Mouse (Mus musculus) hindbrain, embryonic 11.5 days (tissue): ENCODE data around the gene Rap1gap2. TPM values are rescaled to one million over a fixed set of nuclear protein-coding genes. Genes with fewer than 3 reads are reported as not detected.

ENCODE experiments used
- ATAC-seq: fragments of 200-750 bp; cut with Nextera tagmentation; 2 replicates; pipeline ENCODE4 v1.8.0; 2017; ENCODE audit warnings: mild to moderate bottlenecking, moderate TSS enrichment, moderate library complexity; ENCODE audit not compliant: low FRiP score
- DNase-seq: peaks from one replicate; pipeline ENCODE4 v3.0.0-alpha.2; 2015; ENCODE audit warnings: low spot score
- H3K27ac ChIP-seq: fragments of 300-500 bp; sonication (generic); 2 replicates; pipeline ENCODE4 v1.5.1; 2014; ENCODE audit warnings: mild to moderate bottlenecking, low read depth, low read length
- H3K27me3 ChIP-seq: fragments of 300-500 bp; sonication (generic); 2 replicates; pipeline ENCODE4 v1.6.1; 2014; ENCODE audit warnings: mild to moderate bottlenecking, low read length, moderate library complexity, mixed read lengths; ENCODE audit not compliant: control insufficient read depth, insufficient read depth
- H3K36me3 ChIP-seq: fragments of 300-500 bp; sonication (generic); 2 replicates; pipeline ENCODE4 v1.6.1; 2014; ENCODE audit warnings: mild to moderate bottlenecking, low read length, moderate library complexity, mixed read lengths; ENCODE audit not compliant: control insufficient read depth, insufficient read depth
- H3K4me1 ChIP-seq: fragments of 300-500 bp; sonication (generic); replicated peaks from 2 replicates; pipeline ENCODE4 v1.6.1; 2014; ENCODE audit warnings: low read length, mixed read lengths; ENCODE audit not compliant: control insufficient read depth, insufficient read depth
- H3K4me2 ChIP-seq: fragments of 300-500 bp; sonication (generic); replicated peaks from 2 replicates; pipeline ENCODE4 v1.6.1; 2014; ENCODE audit warnings: mild to moderate bottlenecking, low read depth, low read length
- H3K4me3 ChIP-seq: fragments of 300-500 bp; sonication (generic); 2 replicates; pipeline ENCODE4 v1.5.1; 2014; ENCODE audit warnings: low read depth, low read length
- H3K9ac ChIP-seq: fragments of 300-500 bp; sonication (generic); 2 replicates; pipeline ENCODE4 v1.6.1; 2014; ENCODE audit warnings: low read depth, low read length
- H3K9me3 ChIP-seq: fragments of 300-500 bp; sonication (generic); 2 replicates; pipeline ENCODE4 v1.6.1; 2016; ENCODE audit warnings: low read length; ENCODE audit not compliant: control insufficient read depth
- WGBS: fragments of 180-500 bp; shearing (Covaris S2); extraction: QIAGEN DNeasy Blood & Tissue Kit; methylation state at CpG from one replicate; pipeline ENCODE4 v1.1.7; 2014; 5-methylcytosine and 5-hydroxymethylcytosine counted together
- polyA plus RNA-seq: library from polyadenylated mRNA; unstranded; fragments of >200 nt; fragmentation: Nextera tagmentation; extraction: Ambion mirVana; gene quantifications from 2 replicates; pipeline ENCODE4 v1.2.1, GENCODE M21; 2014

The Rap1gap2 gene
- polyA plus RNA-seq, 1 experiment from 2014 or later = 2.7 TPM

GRCm38 (mm10) chr11:74501061-74501460, 109.7 kb downstream of the Rap1gap2 start:
- H3K36me3 ChIP-seq = no peaks in the 10 kb centered on the region
- no peaks in the 10 kb centered on the region; the same call in 1 of the 2 replicates for H3K4me1 ChIP-seq
- DNase-seq (no peak), ATAC-seq (no peak)
- H3K27me3 ChIP-seq = no peaks in the 10 kb centered on the region
- no peak overlapping the region for H3K27ac ChIP-seq
- H3K9ac ChIP-seq = no peak overlapping the region
- 78% methylated on average over 3 of the region's 3 CpGs for WGBS
- H3K4me3 ChIP-seq = no peak overlapping the region
- no peaks in the 10 kb centered on the region for H3K9me3 ChIP-seq
- H3K4me2 ChIP-seq = no peak overlapping the region

GRCm38 (mm10) chr11:74499521-74500099, 111.1 kb downstream of the Rap1gap2 start:
- no peaks in the 10 kb centered on the region for H3K9me3 ChIP-seq
- WGBS = 60% methylated on average over 8 of the region's 8 CpGs
- H3K36me3 ChIP-seq = no peaks in the 10 kb centered on the region
- no peaks in the 10 kb centered on the region for H3K27me3 ChIP-seq
- ATAC-seq = 0 out of 2 replicates have a peak, but pooled peaks have one; percentile 19
- H3K4me2 ChIP-seq = no peak overlapping the region
- no peak overlapping the region for H3K9ac ChIP-seq
- H3K27ac ChIP-seq = no peak overlapping the region
- DNase-seq = no peak
- no peaks in the 10 kb centered on the region; the same call in 1 of the 2 replicates for H3K4me1 ChIP-seq
- H3K4me3 ChIP-seq = no peak overlapping the region

- H3K27ac ChIP-seq = no peak overlapping the region
- no peaks in the 10 kb centered on the region for H3K27me3 ChIP-seq
- H3K4me3 ChIP-seq = no peak overlapping the region
- no peaks in the 10 kb centered on the region for H3K9me3 ChIP-seq
- no peak overlapping the region for H3K4me2 ChIP-seq
- WGBS = 46% methylated on average over 3 of the region's 3 CpGs
- H3K36me3 ChIP-seq = no peaks in the 10 kb centered on the region
- ATAC-seq (peak; percentile 47; the same call in 1 of the 2 replicates), DNase-seq (peak; percentile 17)
- no peak overlapping the region for H3K9ac ChIP-seq
- H3K4me1 ChIP-seq = no peaks in the 10 kb centered on the region; the same call in 1 of the 2 replicates
These were observed 111.7 kb downstream of the Rap1gap2 start for GRCm38 (mm10) chr11:74499058-74499457.

GRCm38 (mm10) chr11:74496581-74496980, 114.1 kb downstream of the Rap1gap2 start:
- H3K4me3 ChIP-seq = no peak overlapping the region
- ATAC-seq = no peak
- DNase-seq = no peak
- WGBS = 97% methylated on average over 3 of the region's 3 CpGs
- H3K27ac ChIP-seq = no peak overlapping the region
- no peak overlapping the region for H3K9ac ChIP-seq
- H3K36me3 ChIP-seq = no peaks in the 10 kb centered on the region
- H3K4me1 ChIP-seq = no peaks in the 10 kb centered on the region; the same call in 1 of the 2 replicates
- no peaks in the 10 kb centered on the region for H3K9me3 ChIP-seq
- no peak overlapping the region for H3K4me2 ChIP-seq
- no peaks in the 10 kb centered on the region for H3K27me3 ChIP-seq

- no peak for ATAC-seq
- Histone ChIP-seq H3K36me3 (no peaks in the 10 kb centered on the region), H3K9me3 (no peaks in the 10 kb centered on the region), H3K27ac (no peak overlapping the region), H3K4me1 (no peaks in the 10 kb centered on the region), H3K9ac (no peak overlapping the region), H3K27me3 (no peaks in the 10 kb centered on the region), H3K4me2 (no peak overlapping the region), H3K4me3 (no peak overlapping the region)
- WGBS = 74% methylated on average over 8 of the region's 8 CpGs
- no peak for DNase-seq
These were observed 116.8 kb downstream of the Rap1gap2 start for GRCm38 (mm10) chr11:74493936-74494335.

GRCm38 (mm10) chr11:74493172-74493862, 117.4 kb downstream of the Rap1gap2 start:
- H3K9me3 ChIP-seq = no peaks in the 10 kb centered on the region
- no peak overlapping the region for H3K4me3 ChIP-seq
- WGBS = 79% methylated on average over 11 of the region's 11 CpGs
- no peak overlapping the region for H3K4me2 ChIP-seq
- ATAC-seq = no peak
- no peaks in the 10 kb centered on the region for H3K36me3 ChIP-seq
- DNase-seq = no peak
- H3K9ac ChIP-seq = no peak overlapping the region
- H3K4me1 ChIP-seq = no peaks in the 10 kb centered on the region
- H3K27ac ChIP-seq = no peak overlapping the region
- no peaks in the 10 kb centered on the region for H3K27me3 ChIP-seq

GRCm38 (mm10) chr11:74491130-74491529, 119.6 kb downstream of the Rap1gap2 start:
- H3K4me2 ChIP-seq = no peak overlapping the region
- no peak overlapping the region for H3K27ac ChIP-seq
- H3K9me3 ChIP-seq = no peaks in the 10 kb centered on the region
- H3K4me3 ChIP-seq = no peak overlapping the region
- no peak overlapping the region for H3K9ac ChIP-seq
- no peaks in the 10 kb centered on the region for H3K36me3 ChIP-seq
- H3K27me3 ChIP-seq = no peaks in the 10 kb centered on the region
- no peaks in the 10 kb centered on the region for H3K4me1 ChIP-seq
- ATAC-seq (no peak), DNase-seq (no peak)
- WGBS = 98% methylated on average over 4 of the region's 4 CpGs

GRCm38 (mm10) chr11:74489239-74489638, 121.5 kb downstream of the Rap1gap2 start:
- DNase-seq = no peak
- no peaks in the 10 kb centered on the region for H3K27me3 ChIP-seq
- no peaks in the 10 kb centered on the region for H3K36me3 ChIP-seq
- H3K27ac ChIP-seq = no peak overlapping the region
- ATAC-seq = no peak
- H3K9ac ChIP-seq = no peak overlapping the region
- no peak overlapping the region for H3K4me3 ChIP-seq
- 74% methylated on average over 5 of the region's 5 CpGs for WGBS
- no peaks in the 10 kb centered on the region for H3K4me1 ChIP-seq
- no peaks in the 10 kb centered on the region for H3K9me3 ChIP-seq
- no peak overlapping the region for H3K4me2 ChIP-seq

- H3K9ac ChIP-seq = no peak overlapping the region
- H3K9me3 ChIP-seq = no peaks in the 10 kb centered on the region
- H3K36me3 ChIP-seq = no peaks in the 10 kb centered on the region
- no peak overlapping the region for H3K4me2 ChIP-seq
- DNase-seq (no peak), ATAC-seq (no peak)
- WGBS = 66% methylated on average over 3 of the region's 3 CpGs
- no peaks in the 10 kb centered on the region for H3K4me1 ChIP-seq
- no peak overlapping the region for H3K27ac ChIP-seq
- no peaks in the 10 kb centered on the region for H3K27me3 ChIP-seq
- H3K4me3 ChIP-seq = no peak overlapping the region
These were observed 122.8 kb downstream of the Rap1gap2 start for GRCm38 (mm10) chr11:74487952-74488351.
